Mouse (Mus musculus): ENCODE measurements around the gene Gdf10. TPM values are rescaled to one million over a fixed set of nuclear protein-coding genes. Genes with fewer than 3 reads are reported as not detected.

Gene Gdf10
- total RNA-seq, 2 experiments from 2014 or later = 5.4 to 5.5 TPM

DNA sequence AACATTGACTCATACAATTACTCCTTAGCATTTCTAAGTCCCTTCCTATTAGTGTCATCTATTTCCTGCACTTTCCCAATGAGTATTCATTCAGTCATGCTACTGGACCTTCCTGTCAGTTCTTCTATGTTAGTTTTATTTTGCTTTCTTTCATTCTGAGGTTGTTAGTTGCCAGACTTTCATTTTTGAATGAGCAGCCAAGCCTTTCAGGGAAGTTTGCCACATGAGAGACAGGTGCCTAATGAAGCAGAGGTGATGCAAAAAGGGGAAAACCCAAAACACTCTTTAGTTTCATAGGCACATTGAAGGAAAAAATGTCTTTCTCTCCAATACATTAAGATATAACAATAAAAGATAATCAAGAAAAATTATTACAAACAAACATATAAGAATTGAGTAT, 18.5 kb upstream of the Gdf10 start:
- no peak for DNase-seq (ENCODE audit: low spot score in 2 of 2)
- TF ChIP-seq CTCF (conservative IDR thresholded peaks at IDR 0.05) = no peak
- Histone ChIP-seq H3K4me3 (no peak overlapping the region), H3K27ac (no peak overlapping the region)

DNA sequence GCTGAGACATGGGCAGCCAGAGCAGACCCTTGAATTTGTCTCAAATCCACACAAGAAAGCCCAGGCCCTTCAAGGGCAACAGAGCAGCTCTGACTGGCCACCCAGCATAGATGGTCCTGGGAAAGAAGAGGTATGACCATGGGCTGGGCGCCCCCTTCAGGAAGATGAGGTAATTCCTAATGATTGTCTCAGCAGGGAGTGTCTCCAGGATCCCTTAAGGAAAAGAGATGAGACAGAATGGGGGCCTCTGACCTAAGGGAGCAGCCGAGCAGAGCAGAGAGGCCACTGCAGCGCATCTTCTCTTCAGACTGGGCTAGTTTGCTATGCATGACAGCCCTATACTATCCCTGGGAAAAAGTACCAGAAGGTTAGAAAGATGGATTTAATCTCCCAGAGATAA, 9.7 kb upstream of the Gdf10 start:
- TF ChIP-seq CTCF (conservative IDR thresholded peaks at IDR 0.05) = peak; percentile 80
- H3K27ac ChIP-seq = no peak overlapping the region
- H3K4me3 ChIP-seq = no peak overlapping the region
- peak in 1 of 2 experiments; percentile 53 for DNase-seq (ENCODE audit: low spot score in 2 of 2)

DNA sequence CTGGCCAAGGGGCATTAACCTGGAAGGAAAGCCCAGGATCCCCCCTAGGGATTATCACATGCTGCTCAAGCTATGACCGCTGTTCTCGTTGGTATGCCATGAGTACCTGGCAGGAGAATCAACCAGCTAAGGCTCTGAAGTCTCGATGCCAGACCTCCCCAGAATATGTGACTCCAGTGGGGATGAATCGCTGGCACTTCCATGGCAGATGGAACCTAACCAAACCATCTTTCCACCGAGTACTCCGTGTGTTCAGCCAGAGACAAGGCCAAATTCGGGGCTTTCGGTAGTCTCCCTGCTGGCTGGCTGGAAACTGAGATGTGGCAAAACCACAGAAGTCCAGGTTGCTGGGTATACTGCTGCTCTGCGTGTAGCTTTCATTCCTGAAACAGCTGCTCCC, 9.2 kb upstream of the Gdf10 start:
- Histone ChIP-seq H3K4me3 (no peak overlapping the region), H3K27ac (no peak overlapping the region)
- DNase-seq (ENCODE audit: low spot score in 2 of 2) = no peak
- no peak for TF ChIP-seq CTCF (conservative IDR thresholded peaks at IDR 0.05)

DNA sequence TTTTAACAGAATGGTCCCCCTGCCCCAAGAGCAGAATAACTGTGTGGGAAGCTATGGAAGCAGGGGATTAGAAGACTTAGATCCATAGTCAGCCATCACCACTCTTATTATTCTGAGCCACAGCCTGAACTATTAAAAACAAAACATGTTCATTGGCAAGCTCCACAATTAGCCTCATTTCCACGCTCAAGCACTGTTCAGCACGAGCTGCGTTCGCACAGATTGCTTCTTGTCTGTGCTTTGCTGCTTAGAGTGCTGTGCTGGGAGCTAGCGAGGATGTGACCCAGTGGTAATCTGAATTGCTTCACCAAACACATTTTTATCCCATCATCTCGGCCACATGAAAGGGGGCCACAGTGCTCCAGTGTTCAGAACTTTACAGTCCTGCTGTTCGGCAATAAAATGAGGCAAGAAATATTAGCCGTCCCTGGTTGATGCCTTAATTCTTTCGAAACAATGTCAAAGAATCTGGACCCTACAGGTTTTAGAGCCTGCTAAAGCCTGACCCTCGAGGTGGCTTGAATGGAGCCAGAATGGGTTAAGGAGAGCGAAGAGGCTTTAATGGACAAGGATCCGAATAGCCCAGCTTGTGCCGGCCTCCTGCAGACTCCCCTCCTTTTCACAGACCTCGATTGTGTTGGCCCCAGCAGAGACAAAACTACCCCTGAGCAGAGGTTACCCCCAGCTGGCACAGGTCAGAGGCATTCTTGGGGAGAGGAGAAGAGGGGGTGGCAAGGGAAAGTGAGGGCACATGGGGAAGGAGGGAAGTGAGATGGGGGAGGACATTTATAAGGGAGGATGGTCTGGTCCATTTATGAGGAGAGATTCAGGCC, 2.4 kb upstream of the Gdf10 start:
- no peak for TF ChIP-seq CTCF (conservative IDR thresholded peaks at IDR 0.05)
- no peak overlapping the region; the same call in 1 of the 2 replicates for H3K4me3 ChIP-seq
- DNase-seq (ENCODE audit: low spot score in 2 of 2) = peak; percentile 58 to 78
- peak overlapping the region; percentile 85 for H3K27ac ChIP-seq

DNA sequence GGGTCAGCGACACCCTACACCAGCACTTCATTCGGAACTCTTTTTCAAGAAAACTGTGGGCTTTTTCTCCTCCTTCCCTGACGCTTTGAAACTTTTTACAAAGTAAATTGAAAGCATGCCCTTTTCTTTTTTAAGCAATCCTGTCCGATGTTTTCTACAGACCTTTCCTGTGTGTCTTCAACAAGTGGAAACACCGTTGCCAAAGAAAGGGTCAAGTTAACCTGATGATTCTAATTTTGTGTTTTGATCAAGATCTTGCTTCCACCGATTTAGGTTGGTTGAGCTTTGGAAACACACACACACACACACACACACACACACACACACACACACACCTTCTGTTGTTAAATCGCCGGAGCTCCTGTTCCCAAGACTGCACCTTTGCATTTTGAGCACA, 618 bp upstream of the Gdf10 start:
- H3K27ac ChIP-seq = peak overlapping the region; percentile 74; the same call in 1 of the 2 replicates
- H3K4me3 ChIP-seq = peak overlapping the region; percentile 61
- TF ChIP-seq CTCF (conservative IDR thresholded peaks at IDR 0.05) = no peak
- no peak for DNase-seq (ENCODE audit: low spot score in 2 of 2)

DNA sequence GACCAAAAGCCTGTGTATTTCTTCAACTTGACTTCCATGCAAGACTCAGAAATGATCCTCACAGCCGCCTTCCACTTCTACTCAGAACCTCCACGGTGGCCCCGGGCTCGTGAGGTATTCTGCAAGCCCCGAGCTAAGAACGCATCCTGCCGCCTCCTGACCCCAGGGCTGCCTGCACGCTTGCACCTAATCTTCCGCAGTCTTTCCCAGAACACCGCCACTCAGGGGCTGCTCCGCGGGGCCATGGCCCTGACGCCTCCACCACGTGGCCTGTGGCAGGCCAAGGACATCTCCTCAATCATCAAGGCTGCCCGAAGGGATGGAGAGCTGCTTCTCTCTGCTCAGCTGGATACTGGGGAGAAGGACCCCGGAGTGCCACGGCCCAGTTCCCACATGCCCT, 8.5 kb downstream of the Gdf10 start:
- Histone ChIP-seq H3K4me3 (no peak overlapping the region), H3K27ac (no peak overlapping the region)
- no peak for TF ChIP-seq CTCF (conservative IDR thresholded peaks at IDR 0.05)
- no peak for DNase-seq (ENCODE audit: low spot score in 2 of 2)

DNA sequence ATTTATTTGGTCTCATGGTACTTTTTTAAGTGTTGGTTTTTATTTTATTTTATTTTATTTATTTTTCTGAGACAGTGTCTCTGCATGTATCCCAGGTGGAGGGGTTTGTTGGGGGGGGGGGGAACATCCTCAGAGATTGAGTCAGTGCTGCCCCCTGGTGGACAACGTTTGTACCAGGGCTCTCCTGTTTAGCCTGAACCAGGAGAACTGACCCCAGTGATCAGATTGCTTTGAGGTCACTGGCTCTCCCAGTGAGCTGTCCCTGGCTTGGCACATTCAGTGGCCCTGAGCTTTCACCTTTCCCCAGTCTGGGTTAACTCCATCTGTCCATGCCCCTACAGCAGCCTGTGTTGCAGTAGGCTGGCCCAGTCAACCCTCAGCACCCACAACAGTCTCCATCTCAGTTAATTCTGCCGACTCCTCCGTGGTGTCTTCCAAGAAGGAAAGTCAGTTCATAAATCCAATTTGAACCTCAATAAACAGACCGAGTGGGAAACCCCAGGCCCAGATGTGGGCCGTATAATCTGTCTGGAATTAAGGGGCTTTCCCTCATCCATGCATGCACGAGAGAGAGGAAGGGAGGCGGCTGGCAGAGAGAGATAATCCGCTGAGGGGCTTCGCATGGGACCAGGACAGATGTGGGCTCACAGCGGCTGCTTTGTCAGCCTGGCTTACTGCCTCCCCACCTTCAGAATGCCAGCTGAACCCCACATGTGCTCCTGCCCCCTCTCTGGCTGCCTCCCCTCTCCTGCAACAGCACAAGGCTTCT, 9.7 kb downstream of the Gdf10 start:
- H3K27ac ChIP-seq = no peak overlapping the region
- TF ChIP-seq CTCF (conservative IDR thresholded peaks at IDR 0.05) = peak; percentile 78
- peak; percentile 27 to 69 for DNase-seq (ENCODE audit: low spot score in 2 of 2)

DNA sequence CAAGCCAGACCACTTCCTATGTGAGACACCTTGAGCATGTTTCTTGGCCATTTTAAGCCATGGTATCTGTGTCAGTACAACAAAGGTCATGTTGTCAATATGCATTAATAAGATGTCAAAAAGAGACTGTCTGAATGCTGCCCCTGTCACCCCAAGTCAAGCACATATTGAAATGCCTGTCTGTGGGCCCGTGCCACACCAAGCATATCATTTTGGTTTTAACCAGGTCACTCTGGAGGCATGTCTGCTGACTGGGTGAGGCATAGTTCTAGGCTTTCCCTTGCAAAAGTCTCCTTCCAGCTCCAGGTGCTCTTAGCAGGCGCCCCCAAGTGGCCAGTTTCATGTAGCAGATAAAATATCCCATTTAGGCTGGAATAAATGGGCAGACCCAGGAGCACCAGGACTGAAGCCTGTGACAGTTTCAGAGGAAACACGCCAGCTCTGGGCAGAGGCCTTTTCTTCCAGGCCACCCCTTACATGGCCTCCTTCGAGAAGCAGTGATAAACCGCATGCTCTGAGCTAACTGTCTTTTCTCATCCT, 10.5 kb downstream of the Gdf10 start:
- no peak overlapping the region for H3K27ac ChIP-seq
- peak; percentile 86 for TF ChIP-seq CTCF (conservative IDR thresholded peaks at IDR 0.05)
- peak; percentile 23 to 74 for DNase-seq (ENCODE audit: low spot score in 2 of 2)
- H3K4me3 ChIP-seq = no peak overlapping the region

More for the DNA sequence above, 9.7 kb downstream of the Gdf10 start:
- H3K4me3 ChIP-seq = no peak overlapping the region

DNA sequence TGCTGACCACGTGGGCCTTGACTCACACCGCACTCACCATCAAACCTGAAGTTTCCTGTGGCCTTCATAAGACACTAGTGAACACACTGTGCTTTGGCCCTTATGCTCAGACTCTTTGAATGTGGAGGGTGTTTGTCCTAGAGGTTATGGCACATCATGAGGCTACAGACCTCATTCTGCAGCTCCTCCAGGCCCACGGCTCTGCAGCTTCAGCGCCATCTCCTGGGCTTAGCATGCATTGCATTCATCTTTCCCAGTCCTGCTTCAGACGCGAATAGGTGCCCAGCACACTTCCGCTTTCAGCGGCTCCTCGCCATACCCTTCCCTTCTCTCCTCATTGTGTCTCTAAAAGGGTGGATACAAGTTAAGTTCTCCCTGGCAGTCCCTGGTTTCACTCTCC, 15.7 kb downstream of the Gdf10 start:
- Histone ChIP-seq H3K4me3 (no peak overlapping the region), H3K27ac (no peak overlapping the region)
- peak; percentile 69 to 80 for DNase-seq (ENCODE audit: low spot score in 2 of 2)
- TF ChIP-seq CTCF (conservative IDR thresholded peaks at IDR 0.05) = peak; percentile 97

DNA sequence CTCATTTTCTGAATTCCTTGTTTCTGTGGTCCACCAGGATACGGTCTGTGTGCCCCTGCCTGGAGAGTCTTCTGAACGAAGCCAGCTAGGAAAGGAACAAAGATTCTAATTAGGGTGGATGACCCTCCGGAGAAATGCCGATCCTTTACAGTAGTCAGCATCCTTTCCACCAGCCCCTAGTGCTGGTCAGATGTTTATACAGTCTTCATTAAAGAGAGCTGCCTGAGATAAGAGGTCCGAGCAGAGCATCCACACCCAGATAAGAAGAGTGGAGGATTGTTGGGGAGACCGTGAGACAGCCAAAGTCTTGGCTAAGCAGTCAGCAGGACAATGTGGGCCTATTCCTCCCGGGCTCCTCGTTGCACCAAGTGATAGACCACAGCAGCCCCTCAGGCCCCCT, 17.4 kb downstream of the Gdf10 start, which contains the start of gene Gdf2:
TSS of gene Gdf2 (plus strand) at position 301 of the 400 bp plus-strand sequence.
- Histone ChIP-seq H3K27ac (no peak within 1 kb of the TSS), H3K4me3 (no peak within 1 kb of the TSS)
- DNase-seq (ENCODE audit: low spot score in 2 of 2) = no peak
- no peak for TF ChIP-seq CTCF (conservative IDR thresholded peaks at IDR 0.05)

DNA sequence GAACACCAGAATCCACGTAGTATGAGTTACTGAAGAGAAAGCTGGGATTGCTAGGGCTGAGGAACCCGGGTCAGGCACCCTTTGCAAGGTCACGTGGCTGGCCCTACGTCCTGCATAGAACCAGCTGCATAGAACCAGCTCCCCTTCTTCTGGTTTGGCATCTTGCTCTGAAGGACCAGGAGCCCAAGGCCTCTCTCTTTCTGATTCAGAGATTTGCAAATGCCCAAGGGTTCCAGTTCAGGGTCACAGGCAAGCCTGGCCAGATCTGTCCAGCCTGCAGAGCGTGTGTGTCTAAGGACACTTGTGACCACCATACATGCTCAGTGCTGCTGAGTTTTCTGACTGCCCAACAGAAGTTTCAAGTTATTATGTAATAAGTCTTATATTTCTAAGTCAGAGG, 18.8 kb downstream of the Gdf10 start:
- no peak for DNase-seq (ENCODE audit: low spot score in 2 of 2)
- TF ChIP-seq CTCF (conservative IDR thresholded peaks at IDR 0.05) = no peak
- Histone ChIP-seq H3K27ac (no peak overlapping the region), H3K4me3 (no peak overlapping the region)

DNA sequence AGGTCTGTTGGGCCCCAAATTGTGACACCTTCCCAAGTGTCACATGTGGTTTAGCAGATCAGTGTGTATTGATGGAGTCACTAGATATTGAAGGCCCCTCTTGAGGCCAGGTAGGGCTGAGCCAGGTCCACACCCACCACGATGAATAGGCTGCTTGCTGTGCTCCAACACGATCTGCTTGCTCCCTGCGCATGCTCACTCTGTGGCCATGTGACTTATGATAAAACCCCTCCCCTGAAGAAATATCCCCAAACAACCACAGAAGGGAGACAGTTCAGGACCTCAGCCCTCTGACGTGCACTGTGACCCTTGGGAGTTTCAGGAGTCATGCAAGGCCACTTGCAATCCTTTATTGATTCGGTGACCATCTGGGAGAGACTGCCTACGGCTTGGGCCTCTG, 22.7 kb downstream of the Gdf10 start:
- Histone ChIP-seq H3K27ac (no peak overlapping the region), H3K4me3 (no peak overlapping the region)
- no peak for DNase-seq (ENCODE audit: low spot score in 2 of 2)
- no peak for TF ChIP-seq CTCF (conservative IDR thresholded peaks at IDR 0.05)

Data from layer of hippocampus, adult 2 months (tissue).